Mouse (Mus musculus) midbrain, embryonic 14.5 days (tissue): ENCODE measurements at regions not wholly inside any gene's neighbourhood (a gene's known extent, or its start where the extent isn't known, plus 50 kb on each side); places are given as distances from the start of the nearest gene placed in this dataset.
A peak's percentile ranks its signal among the peaks of the same experiment; 100 is the strongest.

Source experiments
- ATAC-seq: fragments of 200-750 bp; cut with Nextera tagmentation; 2 replicates; pipeline ENCODE4 v1.8.0; 2017; ENCODE audit warnings: moderate number of reproducible peaks, moderate library complexity; ENCODE audit not compliant: low FRiP score, low TSS enrichment
- DNase-seq: peaks from one replicate; pipeline ENCODE4 v3.0.0-alpha.2; 2015
- H3K27ac ChIP-seq: fragments of 300-500 bp; sonication (generic); replicated peaks from 2 replicates; pipeline ENCODE4 v1.5.1; 2014; ENCODE audit warnings: mild to moderate bottlenecking, low read depth, low read length, moderate library complexity
- H3K27me3 ChIP-seq: fragments of 300-500 bp; sonication (generic); 2 replicates; pipeline ENCODE4 v1.6.1; 2014; ENCODE audit warnings: low read length, control low read depth, mixed read lengths; ENCODE audit not compliant: control insufficient read depth, insufficient read depth
- H3K36me3 ChIP-seq: fragments of 300-500 bp; sonication (generic); 2 replicates; pipeline ENCODE4 v1.6.1; 2014; ENCODE audit warnings: low read length, control low read depth; ENCODE audit not compliant: control insufficient read depth, insufficient read depth
- H3K4me1 ChIP-seq: fragments of 300-500 bp; sonication (generic); 2 replicates; pipeline ENCODE4 v1.6.1; 2014; ENCODE audit warnings: mild to moderate bottlenecking, antibody characterized with exemption, low read length, control low read depth; ENCODE audit not compliant: control insufficient read depth, insufficient read depth
- H3K4me2 ChIP-seq: fragments of 300-500 bp; sonication (generic); 2 replicates; pipeline ENCODE4 v1.6.1; 2014; ENCODE audit warnings: mild to moderate bottlenecking, low read length, moderate library complexity
- H3K4me3 ChIP-seq: fragments of 300-500 bp; sonication (generic); replicated peaks from 2 replicates; pipeline ENCODE4 v1.5.1; 2014; ENCODE audit warnings: low read depth, low read length
- H3K9ac ChIP-seq: fragments of 300-500 bp; sonication (generic); replicated peaks from 2 replicates; pipeline ENCODE4 v1.6.1; 2014; ENCODE audit warnings: mild to moderate bottlenecking, low read length, moderate library complexity
- H3K9me3 ChIP-seq: fragments of 300-500 bp; sonication (generic); 2 replicates; pipeline ENCODE4 v1.6.1; 2016; ENCODE audit warnings: low read length, control low read depth, mixed read lengths; ENCODE audit not compliant: control insufficient read depth
- WGBS: fragments of 180-500 bp; shearing (Covaris S2); extraction: QIAGEN DNeasy Blood & Tissue Kit; methylation state at CpG from one replicate; pipeline ENCODE4 v1.1.7; 2014; 5-methylcytosine and 5-hydroxymethylcytosine counted together

DNA sequence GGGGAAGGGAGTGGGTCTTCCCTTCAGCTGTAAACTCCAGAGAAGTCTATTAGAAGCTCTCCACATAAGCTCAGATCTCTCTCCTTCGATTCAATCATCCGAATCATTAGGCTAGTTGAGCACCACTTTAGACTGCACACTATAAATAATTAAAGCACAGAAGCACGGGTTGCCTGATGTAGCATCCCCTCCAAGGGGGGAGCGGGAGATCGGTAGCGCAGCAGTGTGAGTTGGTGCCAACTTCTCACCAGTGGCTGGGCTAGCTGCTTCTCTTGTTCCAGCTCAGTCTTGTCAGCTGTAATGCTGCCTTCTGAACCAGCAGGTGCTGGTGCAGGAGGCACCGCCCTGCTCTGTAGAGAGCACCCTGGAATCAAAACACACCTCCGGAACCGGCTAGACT, 78.6 kb downstream of the A830031A19Rik start:
- Histone ChIP-seq H3K9me3 (no peaks in the 10 kb centered on the region), H3K4me1 (no peaks in the 10 kb centered on the region), H3K4me2 (no peak overlapping the region), H3K36me3 (no peaks in the 10 kb centered on the region), H3K9ac (no peak overlapping the region), H3K4me3 (no peak overlapping the region), H3K27ac (no peak overlapping the region), H3K27me3 (no peaks in the 10 kb centered on the region)
- no peak for DNase-seq
- no peak for ATAC-seq
- 77% methylated on average over 9 of the region's 9 CpGs for WGBS

- H3K9me3 ChIP-seq, result no peaks in the 10 kb centered on the region
Observed at GRCm38 (mm10) chr11:23994160-23994559, 80.7 kb downstream of the A830031A19Rik start.

DNA sequence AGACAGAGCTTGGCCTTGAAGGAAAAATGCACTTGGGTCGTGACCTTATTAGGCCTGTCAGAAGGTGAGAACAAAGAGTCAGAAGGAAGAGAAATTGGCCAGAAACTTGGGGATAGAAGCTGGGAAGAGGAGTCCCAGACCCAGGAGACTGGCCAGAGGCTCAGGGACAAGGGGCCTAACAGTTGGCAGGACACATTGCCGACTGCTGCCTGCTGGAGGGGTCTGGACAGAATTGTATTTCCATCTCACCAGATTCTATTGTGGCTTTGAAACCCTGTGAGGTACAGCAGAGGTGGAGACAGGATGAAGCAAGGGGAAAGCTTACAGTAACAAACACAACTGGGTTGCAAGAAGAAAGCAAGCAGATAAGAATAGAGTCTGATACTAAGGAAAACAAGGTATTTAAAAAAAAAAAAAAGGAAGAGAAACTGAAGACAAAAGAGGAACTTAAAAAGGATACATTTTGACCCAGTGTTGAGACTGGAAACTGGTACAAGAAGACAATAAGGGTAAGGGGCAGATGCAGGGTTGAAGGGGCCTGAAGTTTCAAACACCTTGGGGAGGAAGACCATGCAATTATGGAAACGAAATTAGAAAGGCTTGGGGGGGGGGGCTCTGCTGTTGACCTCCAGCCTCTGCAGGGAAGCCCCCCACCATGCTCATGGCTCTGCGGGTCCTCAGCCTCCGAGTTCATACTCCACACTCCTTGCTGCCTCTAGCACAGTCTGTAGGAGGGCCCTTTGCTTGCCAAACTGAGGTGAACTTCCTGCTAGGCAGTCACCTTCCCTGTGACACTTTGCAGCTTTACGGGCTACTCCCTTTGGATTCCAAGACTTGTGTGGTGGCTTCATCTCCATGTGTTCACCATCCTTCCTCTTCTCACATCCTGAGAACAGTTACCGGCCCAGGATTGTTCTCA, 87.1 kb downstream of the A830031A19Rik start:
- H3K4me2 ChIP-seq, result no peak overlapping the region
- DNase-seq, result no peak

More at GRCm38 (mm10) chr11:23994160-23994559, 80.7 kb downstream of the A830031A19Rik start:
- Histone ChIP-seq H3K4me3 (no peak overlapping the region), H3K36me3 (no peaks in the 10 kb centered on the region), H3K27ac (no peak overlapping the region), H3K27me3 (no peaks in the 10 kb centered on the region), H3K9ac (no peak overlapping the region), H3K4me1 (no peaks in the 10 kb centered on the region), H3K4me2 (no peak overlapping the region)
- no peak for DNase-seq
- no peak for ATAC-seq

DNA sequence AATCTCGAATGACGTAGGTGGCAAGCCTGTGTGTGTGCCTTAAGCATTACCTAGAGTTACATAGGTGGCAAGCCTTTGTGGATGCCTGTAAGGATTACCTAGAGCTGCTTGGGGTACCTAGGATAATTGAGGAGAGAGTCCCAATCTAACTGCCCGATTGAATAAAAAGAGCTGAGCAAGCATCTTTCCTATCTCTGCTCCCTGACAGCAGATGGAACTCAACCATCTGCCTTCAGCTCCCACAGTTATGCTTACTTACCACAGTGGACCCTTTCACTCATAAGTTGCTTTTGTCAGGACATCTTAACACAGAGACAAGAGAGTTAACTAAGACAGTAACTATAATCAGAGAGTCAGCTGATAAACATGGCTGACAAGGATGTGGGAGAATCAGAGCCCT, 89.6 kb downstream of the A830031A19Rik start:
- Histone ChIP-seq H3K27ac (no peak overlapping the region), H3K9ac (no peak overlapping the region), H3K27me3 (0 out of 2 replicates have a peak, but pooled peaks cover 4% of the 10 kb centered on the region), H3K4me1 (no peaks in the 10 kb centered on the region), H3K4me3 (no peak overlapping the region), H3K9me3 (no peaks in the 10 kb centered on the region), H3K36me3 (no peaks in the 10 kb centered on the region), H3K4me2 (no peak overlapping the region)
- no peak for ATAC-seq
- 86% methylated on average over 3 of the region's 3 CpGs for WGBS
- DNase-seq, result no peak

More for the DNA sequence above, 87.1 kb downstream of the A830031A19Rik start:
- 0 out of 2 replicates have a peak, but pooled peaks cover 4% of the 10 kb centered on the region for H3K27me3 ChIP-seq
- H3K27ac ChIP-seq, result no peak overlapping the region
- ATAC-seq, result no peak
- no peaks in the 10 kb centered on the region for H3K9me3 ChIP-seq
- H3K36me3 ChIP-seq, result no peaks in the 10 kb centered on the region
- no peak overlapping the region for H3K4me3 ChIP-seq
- WGBS, result 80% methylated on average over 7 of the region's 7 CpGs
- no peaks in the 10 kb centered on the region for H3K4me1 ChIP-seq
- no peak overlapping the region for H3K9ac ChIP-seq

DNA sequence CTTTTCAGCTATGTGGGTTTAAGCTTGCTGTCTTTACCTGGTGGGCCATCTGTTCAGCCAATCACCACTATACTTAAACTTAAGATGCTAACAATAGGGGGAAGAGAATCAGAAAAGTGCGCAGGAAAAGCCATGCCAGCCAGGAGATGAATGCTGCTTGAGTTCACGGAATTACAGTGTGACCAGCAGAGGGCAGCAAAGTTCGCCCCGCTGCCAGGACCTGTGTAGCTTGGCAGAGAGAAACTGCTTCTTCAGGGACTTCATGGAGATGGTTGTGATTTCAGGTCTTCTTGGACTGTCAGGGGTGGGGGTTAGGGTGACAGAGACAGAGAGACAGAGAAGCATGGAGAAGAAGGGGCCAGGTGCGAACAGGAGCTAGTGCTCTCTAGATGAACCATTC, 84.3 kb upstream of the Papolg start:
- H3K9me3 ChIP-seq, result no peaks in the 10 kb centered on the region
- no peak overlapping the region for H3K27ac ChIP-seq
- WGBS, result 11% methylated on average over 5 of the region's 5 CpGs
- H3K4me3 ChIP-seq, result no peak overlapping the region
- no peaks in the 10 kb centered on the region for H3K36me3 ChIP-seq
- H3K27me3 ChIP-seq, result no peaks in the 10 kb centered on the region; the same call in 1 of the 2 replicates
- H3K4me1 ChIP-seq, result no peaks in the 10 kb centered on the region
- DNase-seq (peak; percentile 92), ATAC-seq (peak; percentile 82)
- H3K9ac ChIP-seq, result no peak overlapping the region
- H3K4me2 ChIP-seq, result no peak overlapping the region

DNA sequence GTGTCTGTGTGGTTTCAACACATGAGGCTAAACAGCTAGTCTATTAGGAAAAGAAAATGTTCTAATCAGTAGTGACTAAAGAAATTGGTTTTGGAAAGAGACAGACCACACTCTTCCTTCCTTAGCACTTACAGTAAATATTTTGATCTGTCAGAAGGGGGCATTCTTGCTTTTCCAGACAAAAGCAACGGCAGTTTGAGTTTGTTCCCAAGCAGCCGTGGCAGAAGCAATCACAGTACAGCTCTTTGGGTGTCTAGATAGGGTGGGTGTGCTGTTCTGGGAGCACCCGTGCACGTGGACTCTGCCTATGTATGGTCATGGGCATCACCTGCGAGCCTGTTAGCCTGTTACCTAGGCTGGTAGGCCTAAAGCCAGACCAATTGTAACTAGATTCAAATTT, 83.2 kb upstream of the Papolg start:
- Histone ChIP-seq H3K4me3 (no peak overlapping the region), H3K36me3 (no peaks in the 10 kb centered on the region), H3K4me2 (no peak overlapping the region), H3K4me1 (no peaks in the 10 kb centered on the region), H3K27ac (no peak overlapping the region), H3K9me3 (no peaks in the 10 kb centered on the region), H3K9ac (no peak overlapping the region), H3K27me3 (no peaks in the 10 kb centered on the region; the same call in 1 of the 2 replicates)
- DNase-seq, result no peak
- ATAC-seq, result no peak
- 74% methylated on average over 5 of the region's 5 CpGs for WGBS

- no peaks in the 10 kb centered on the region for H3K9me3 ChIP-seq
- DNase-seq, result no peak
- no peaks in the 10 kb centered on the region for H3K36me3 ChIP-seq
- H3K4me2 ChIP-seq, result no peak overlapping the region
- no peaks in the 10 kb centered on the region; the same call in 1 of the 2 replicates for H3K27me3 ChIP-seq
- no peaks in the 10 kb centered on the region for H3K4me1 ChIP-seq
- WGBS, result 86% methylated on average over 8 of the region's 8 CpGs
- H3K27ac ChIP-seq, result no peak overlapping the region
- ATAC-seq, result no peak
- no peak overlapping the region for H3K9ac ChIP-seq
- no peak overlapping the region for H3K4me3 ChIP-seq
Observed at GRCm38 (mm10) chr11:23977096-23977495, 82.0 kb upstream of the Papolg start.

DNA sequence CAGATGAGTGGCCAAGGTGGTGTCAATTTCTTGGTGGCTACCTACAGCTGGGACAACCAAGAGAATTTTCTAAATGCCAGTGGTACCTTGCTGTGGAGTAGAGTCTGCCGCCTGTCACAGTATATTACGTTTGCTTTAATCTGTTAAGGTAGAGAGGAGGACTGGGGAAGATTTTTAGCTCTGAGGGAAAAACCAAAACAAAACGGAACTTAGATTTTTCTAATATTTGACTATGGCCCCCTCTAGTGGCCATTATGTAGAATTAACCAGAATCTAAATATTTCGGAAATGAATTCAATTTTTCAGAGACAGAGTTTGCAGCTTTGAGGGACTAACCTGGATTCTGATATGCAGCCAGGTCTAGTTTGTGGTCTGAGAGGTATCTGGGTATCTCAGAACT, 59.3 kb upstream of the Papolg start:
- Histone ChIP-seq H3K27me3 (no peaks in the 10 kb centered on the region), H3K9me3 (no peaks in the 10 kb centered on the region), H3K4me3 (no peak overlapping the region), H3K27ac (no peak overlapping the region), H3K9ac (no peak overlapping the region), H3K4me1 (no peaks in the 10 kb centered on the region), H3K4me2 (peak overlapping the region; percentile 19; the same call in 1 of the 2 replicates), H3K36me3 (no peaks in the 10 kb centered on the region)
- no peak for ATAC-seq
- WGBS, result 5% methylated on average over 4 of the region's 4 CpGs
- DNase-seq, result peak; percentile 80

GRCm38 (mm10) chr11:23945966-23946365, 50.9 kb upstream of the Papolg start:
- H3K4me2 ChIP-seq, result no peak overlapping the region
- H3K9me3 ChIP-seq, result no peaks in the 10 kb centered on the region
- H3K27ac ChIP-seq, result no peak overlapping the region

More at GRCm38 (mm10) chr11:23945966-23946365, 50.9 kb upstream of the Papolg start:
- no peak for DNase-seq
- Histone ChIP-seq H3K9ac (no peak overlapping the region), H3K4me3 (no peak overlapping the region), H3K4me1 (no peaks in the 10 kb centered on the region), H3K27me3 (no peaks in the 10 kb centered on the region), H3K36me3 (no peaks in the 10 kb centered on the region)
- ATAC-seq, result no peak
